Mouse (Mus musculus) testis, adult 2 months (tissue): ENCODE results near the gene Slc34a1. TPM values are rescaled to one million over a fixed set of nuclear protein-coding genes. Genes with fewer than 3 reads are reported as not detected.

Experiments used
- H3K27ac ChIP-seq: fragments of 200-500 bp; 2 replicates; pipeline ENCODE4 v1.5.1; 2012; ENCODE audit warnings: low read depth, low read length; ENCODE audit not compliant: control insufficient read depth, insufficient read depth
- H3K27me3 ChIP-seq: fragments of 200-500 bp; 2 replicates; pipeline ENCODE4 v1.6.1; 2012; ENCODE audit warnings: mild to moderate bottlenecking, low read length, moderate library complexity; ENCODE audit not compliant: control insufficient read depth, insufficient read depth
- H3K36me3 ChIP-seq: fragments of 200-500 bp; 2 replicates; pipeline ENCODE4 v1.6.1; 2012; ENCODE audit warnings: mild to moderate bottlenecking, low read length; ENCODE audit not compliant: control insufficient read depth, insufficient read depth
- H3K4me1 ChIP-seq: fragments of 200-500 bp; 2 replicates; pipeline ENCODE4 v1.6.1; 2012; ENCODE audit warnings: low read length; ENCODE audit not compliant: control insufficient read depth, insufficient read depth
- H3K4me3 ChIP-seq: fragments of 200-500 bp; 2 replicates; pipeline ENCODE4 v1.5.1; 2012; ENCODE audit warnings: low read depth, mild to moderate bottlenecking, low read length, moderate library complexity, mixed read lengths; ENCODE audit not compliant: control insufficient read depth
- CTCF ChIP-seq: fragments of 200-500 bp; IDR thresholded peaks from 2 replicates; pipeline ENCODE4 v1.5.1; 2012; ENCODE audit warnings: low read depth, mild to moderate bottlenecking, inconsistent platforms, low read length, moderate library complexity; ENCODE audit not compliant: control insufficient read depth, insufficient read depth, insufficient replicate concordance
- POLR2A ChIP-seq: fragments of 200-500 bp; IDR thresholded peaks from 2 replicates; pipeline ENCODE4 v1.6.1; 2012; ENCODE audit warnings: low read depth, mild to moderate bottlenecking, inconsistent platforms, low read length, moderate library complexity; ENCODE audit not compliant: control insufficient read depth
- polyA plus RNA-seq: library from polyadenylated mRNA; depleted of rRNA; stranded (reverse); fragments of >200 nt; gene quantifications from 2 replicates; pipeline ENCODE4 v1.2.3, GENCODE M21; 2012; rRNA removed

The Slc34a1 gene
- polyA plus RNA-seq, 1 experiment: 0.16 TPM

DNA sequence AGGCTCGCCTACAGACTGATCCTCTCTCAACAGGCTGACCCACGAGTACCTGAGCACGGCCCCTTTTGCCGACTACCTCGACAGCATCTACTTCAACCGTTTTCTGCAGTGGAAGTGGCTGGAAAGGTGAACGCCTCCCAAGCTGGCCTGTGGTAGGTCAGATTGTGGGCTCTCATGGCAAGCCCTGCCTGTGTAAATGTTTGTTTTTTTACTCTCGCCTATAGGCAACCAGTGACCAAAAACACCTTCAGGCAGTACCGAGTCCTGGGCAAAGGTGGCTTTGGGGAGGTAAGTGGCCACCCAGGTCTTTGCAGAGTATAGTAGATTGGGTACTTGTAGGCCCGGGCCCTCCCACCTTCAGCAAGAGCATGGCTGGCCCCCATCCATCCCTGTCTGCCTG lies 53.3 kb downstream of the Slc34a1 start:
- Histone ChIP-seq H3K27ac (no peak overlapping the region), H3K4me3 (no peak overlapping the region), H3K36me3 (no peaks in the 10 kb centered on the region; the same call in 1 of the 2 replicates), H3K4me1 (peaks cover 4% of the 10 kb centered on the region), H3K27me3 (no peaks in the 10 kb centered on the region)
- no peak for TF ChIP-seq CTCF
- no peak for TF ChIP-seq POLR2A

DNA sequence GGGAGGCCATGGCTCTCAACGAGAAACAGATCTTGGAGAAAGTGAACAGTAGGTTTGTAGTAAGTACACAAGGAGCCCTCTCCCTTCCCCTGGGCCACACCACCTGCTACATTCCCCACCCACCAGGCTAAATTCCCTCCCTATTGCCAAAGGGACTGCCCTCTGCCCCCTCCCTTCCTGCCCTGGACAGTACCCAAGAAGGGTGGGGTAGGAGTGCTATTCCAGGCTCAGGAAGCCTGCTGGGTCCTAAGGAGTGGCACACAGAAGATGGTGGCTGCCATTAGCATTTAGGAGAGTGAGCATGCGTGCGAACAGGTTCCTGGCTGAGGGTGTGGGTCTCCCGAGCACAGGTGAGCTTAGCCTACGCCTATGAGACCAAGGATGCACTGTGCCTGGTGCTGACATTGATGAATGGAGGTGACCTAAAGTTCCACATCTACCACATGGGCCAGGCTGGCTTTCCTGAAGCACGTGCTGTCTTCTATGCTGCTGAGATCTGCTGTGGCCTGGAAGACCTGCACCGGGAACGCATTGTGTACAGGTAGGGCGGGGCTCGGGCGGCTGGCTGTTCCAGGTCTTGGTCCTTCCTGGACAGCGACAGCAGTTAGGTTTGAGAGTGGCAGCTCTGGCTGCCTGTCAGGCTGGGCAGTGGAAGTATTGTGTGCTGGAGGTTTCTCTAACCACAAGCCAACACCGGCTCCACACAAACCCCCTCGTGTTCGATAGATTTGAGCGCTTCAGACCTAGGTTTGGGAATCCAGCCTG lies 54.0 kb downstream of the Slc34a1 start:
- H3K36me3 ChIP-seq: no peaks in the 10 kb centered on the region; the same call in 1 of the 2 replicates
- H3K27ac ChIP-seq: no peak overlapping the region
- TF ChIP-seq CTCF: no peak
- no peak for TF ChIP-seq POLR2A
- H3K4me1 ChIP-seq: no peaks in the 10 kb centered on the region
- H3K4me3 ChIP-seq: no peak overlapping the region
- no peaks in the 10 kb centered on the region for H3K27me3 ChIP-seq

DNA sequence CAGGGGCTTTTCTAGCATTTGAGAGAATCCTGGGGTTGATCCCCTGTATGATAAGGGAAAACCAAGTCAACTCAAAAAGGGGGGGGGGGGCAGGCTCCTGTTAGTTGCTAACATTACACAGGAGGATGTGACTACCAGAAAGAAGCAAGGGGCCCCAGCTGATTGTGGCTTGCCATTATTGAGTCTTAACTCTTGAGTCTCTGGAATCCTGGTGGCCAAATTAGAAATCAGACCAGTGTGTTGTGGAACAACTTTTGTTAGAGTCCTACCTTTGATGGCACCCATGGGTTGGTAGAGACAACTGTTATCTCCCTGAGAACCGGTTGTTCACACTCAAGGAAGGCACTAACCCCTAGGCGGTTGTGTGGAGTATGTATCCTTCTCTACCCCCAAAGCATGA lies 65.0 kb downstream of the Slc34a1 start:
- Histone ChIP-seq H3K27me3 (no peaks in the 10 kb centered on the region), H3K4me1 (peaks cover 16% of the 10 kb centered on the region), H3K36me3 (no peaks in the 10 kb centered on the region; the same call in 1 of the 2 replicates), H3K27ac (peak overlapping the region; percentile 95; the same call in 1 of the 2 replicates), H3K4me3 (peak overlapping the region; percentile 85)
- TF ChIP-seq POLR2A: no peak
- no peak for TF ChIP-seq CTCF

DNA sequence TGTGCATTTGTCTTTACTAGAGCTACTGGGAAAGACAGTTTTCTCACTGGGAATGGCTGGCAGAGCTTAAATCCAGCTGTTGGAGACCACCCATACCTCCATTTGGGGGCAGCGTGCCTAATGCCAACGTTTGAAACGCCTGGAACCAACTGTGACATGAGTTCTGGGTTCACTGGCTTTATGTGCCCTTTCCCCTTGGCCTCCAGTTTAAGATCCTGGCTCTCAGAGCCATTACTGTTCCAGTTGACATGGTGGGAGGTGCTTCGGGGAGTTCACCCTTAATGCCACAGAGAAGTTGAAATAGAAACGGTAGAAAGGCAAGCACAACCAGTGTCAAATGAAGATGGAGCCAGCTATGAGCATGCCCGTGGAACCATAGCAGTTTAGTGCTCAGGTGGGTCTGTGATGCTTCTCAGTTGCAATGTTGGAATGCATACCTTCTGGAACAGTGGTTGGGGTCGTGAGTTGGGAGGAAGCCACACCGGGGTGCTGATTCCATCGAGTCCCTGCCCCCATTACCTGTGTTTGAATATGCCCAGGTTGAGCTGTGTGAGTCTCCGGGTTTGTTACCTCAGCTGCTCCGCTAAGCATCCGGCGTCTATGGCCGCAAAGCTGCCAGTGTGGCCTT lies 65.5 kb downstream of the Slc34a1 start:
- Histone ChIP-seq H3K36me3 (no peaks in the 10 kb centered on the region; the same call in 1 of the 2 replicates), H3K4me3 (peak overlapping the region; percentile 85), H3K4me1 (peaks cover 16% of the 10 kb centered on the region), H3K27ac (peak overlapping the region; percentile 95), H3K27me3 (no peaks in the 10 kb centered on the region)
- TF ChIP-seq POLR2A (no peak), CTCF (no peak)

DNA sequence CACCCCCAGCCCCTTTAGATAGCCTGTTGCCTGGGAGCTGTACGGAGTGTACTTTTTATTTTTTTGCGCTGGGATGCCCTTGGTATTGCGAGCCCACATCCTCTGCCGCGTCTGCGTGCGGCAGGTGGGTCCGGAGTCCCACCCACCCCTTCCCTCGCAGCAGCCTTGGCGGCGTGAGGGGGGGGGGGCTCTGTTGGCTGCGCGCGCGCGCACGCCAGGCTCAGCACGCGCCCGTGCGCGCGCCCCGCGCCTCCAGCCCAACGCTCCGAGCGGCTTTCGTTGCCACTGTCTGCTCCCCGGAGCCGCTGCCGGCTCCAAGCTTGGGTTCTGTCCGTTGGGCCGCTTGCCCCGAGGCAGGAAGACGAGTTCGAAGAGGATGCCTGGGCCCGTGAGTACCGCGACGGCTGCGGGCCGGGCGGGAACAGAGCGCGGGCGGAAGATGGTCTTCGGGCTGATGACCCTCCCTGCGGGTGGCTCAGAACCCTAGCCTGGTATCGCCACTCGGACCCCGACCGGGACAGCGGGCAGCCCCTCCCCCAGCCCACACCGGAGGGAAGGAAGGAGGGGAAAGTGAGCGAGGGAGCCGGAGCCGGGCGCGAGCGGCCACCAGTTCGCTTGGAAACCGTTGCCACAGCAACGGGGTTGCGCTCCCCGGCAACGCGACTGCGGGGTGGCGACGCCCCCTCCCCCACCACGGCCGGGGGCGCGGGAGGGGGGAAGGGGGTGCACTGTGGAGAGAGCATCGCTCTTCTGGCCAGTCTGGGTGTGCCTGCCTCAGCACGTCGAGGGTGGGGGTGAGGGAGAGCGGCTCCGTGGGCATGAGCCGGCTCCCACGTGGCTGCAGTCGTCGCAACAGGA lies 66.3 kb downstream of the Slc34a1 start, which contains the start of gene Prr7:
Gene Prr7 (plus strand): TSS at position 241 of the 858 bp plus-strand sequence.
- Histone ChIP-seq H3K36me3 (no peaks in the 10 kb centered on the region; the same call in 1 of the 2 replicates), H3K27me3 (no peaks in the 10 kb centered on the region), H3K4me3 (peak within 1 kb of the TSS; percentile 85), H3K4me1 (peaks cover 16% of the 10 kb centered on the region), H3K27ac (peak within 1 kb of the TSS; percentile 95)
- TF ChIP-seq POLR2A (peak; percentile 55), CTCF (no peak)

DNA sequence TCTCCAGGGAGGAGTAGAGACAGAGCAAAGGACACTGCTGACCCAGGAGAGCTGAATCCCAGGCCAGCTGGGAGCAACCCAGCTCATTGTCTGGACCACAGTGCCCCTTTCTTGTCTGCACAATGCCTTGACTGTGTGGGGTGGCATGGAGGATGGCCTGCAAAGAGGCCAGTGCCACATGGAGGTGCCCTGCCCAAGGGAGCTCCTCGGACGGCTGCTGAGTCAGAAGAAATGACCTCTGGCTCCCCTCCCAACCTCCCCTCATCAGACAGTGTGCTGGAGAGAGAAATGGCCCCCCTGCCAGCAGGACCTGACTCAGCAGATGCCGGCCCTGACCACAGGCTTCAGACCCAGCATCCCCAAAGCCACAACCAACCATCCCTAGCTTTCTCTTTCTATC lies 67.2 kb downstream of the Slc34a1 start:
- H3K27ac ChIP-seq: peak overlapping the region; percentile 0; the same call in 1 of the 2 replicates
- peaks cover 18% of the 10 kb centered on the region for H3K4me1 ChIP-seq
- H3K27me3 ChIP-seq: no peaks in the 10 kb centered on the region
- no peaks in the 10 kb centered on the region; the same call in 1 of the 2 replicates for H3K36me3 ChIP-seq
- peak overlapping the region; percentile 85 for H3K4me3 ChIP-seq
- TF ChIP-seq POLR2A (0 out of 2 replicates have a peak, but pooled peaks have one; percentile 46), CTCF (no peak)

Other genes starting within 250 kb of the Slc34a1 start
- 2.9 and 3.0 TPM in 2 replicates for gene Fgfr4, start 245.5 kb upstream of the Slc34a1 start, polyA plus RNA-seq
- gene Nsd1, start 188.4 kb upstream of the Slc34a1 start, polyA plus RNA-seq: 9.0 and 9.5 TPM in 2 replicates
- 32.7 and 40.0 TPM in 2 replicates for gene Prelid1, start 77.7 kb upstream of the Slc34a1 start, polyA plus RNA-seq
- 33.4 and 37.0 TPM in 2 replicates for gene Rab24, start 76.2 kb upstream of the Slc34a1 start, polyA plus RNA-seq
- gene Mxd3, start 68.4 kb upstream of the Slc34a1 start, polyA plus RNA-seq: 2.3 and 2.4 TPM in 2 replicates
- gene Lman2, start 35.4 kb upstream of the Slc34a1 start, polyA plus RNA-seq: 43.7 and 44.8 TPM in 2 replicates
- gene Rgs14, start 28.5 kb upstream of the Slc34a1 start, polyA plus RNA-seq: 0.10 and 0.14 TPM in 2 replicates
- gene Pfn3, start 17.0 kb downstream of the Slc34a1 start, polyA plus RNA-seq: 279 and 352 TPM in 2 replicates
- 3.0 and 3.4 TPM in 2 replicates for gene F12, start 28.6 kb downstream of the Slc34a1 start, polyA plus RNA-seq
- gene Grk6, start 46.9 kb downstream of the Slc34a1 start, polyA plus RNA-seq: 7.8 and 8.4 TPM in 2 replicates
- 20.3 and 24.9 TPM in 2 replicates for gene Prr7, start 66.1 kb downstream of the Slc34a1 start, polyA plus RNA-seq
- gene Dbn1, start 89.9 kb downstream of the Slc34a1 start, polyA plus RNA-seq: 89.3 and 101 TPM in 2 replicates
- gene Pdlim7, start 115.5 kb downstream of the Slc34a1 start, polyA plus RNA-seq: 7.6 and 14.5 TPM in 2 replicates
- gene Dok3, start 131.1 kb downstream of the Slc34a1 start, polyA plus RNA-seq: 2.3 TPM in 2 replicates
- gene Ddx41, start 138.5 kb downstream of the Slc34a1 start, polyA plus RNA-seq: 52.0 and 58.5 TPM in 2 replicates
- 28.5 and 28.8 TPM in 2 replicates for gene Fam193b, start 172.9 kb downstream of the Slc34a1 start, polyA plus RNA-seq
- 35.4 and 36.5 TPM in 2 replicates for gene Tmed9, start 175.5 kb downstream of the Slc34a1 start, polyA plus RNA-seq
- gene B4galt7, start 201.7 kb downstream of the Slc34a1 start, polyA plus RNA-seq: 13.0 and 15.6 TPM in 2 replicates
- gene Caml, start 224.8 kb downstream of the Slc34a1 start, polyA plus RNA-seq: 24.8 and 26.8 TPM in 2 replicates
- gene Ddx46, start 236.8 kb downstream of the Slc34a1 start, polyA plus RNA-seq: 25.3 and 27.7 TPM in 2 replicates